Mouse (Mus musculus) cerebellum, adult 9-10 months (tissue): Measurements from ENCODE around the gene Tlx1.
A peak's percentile ranks its signal among the peaks of the same experiment; 100 is the strongest.

ENCODE experiments used
- DNase-seq: peaks from one replicate; pipeline ENCODE4 v3.0.0; 2022

Gene Tlx1

DNA sequence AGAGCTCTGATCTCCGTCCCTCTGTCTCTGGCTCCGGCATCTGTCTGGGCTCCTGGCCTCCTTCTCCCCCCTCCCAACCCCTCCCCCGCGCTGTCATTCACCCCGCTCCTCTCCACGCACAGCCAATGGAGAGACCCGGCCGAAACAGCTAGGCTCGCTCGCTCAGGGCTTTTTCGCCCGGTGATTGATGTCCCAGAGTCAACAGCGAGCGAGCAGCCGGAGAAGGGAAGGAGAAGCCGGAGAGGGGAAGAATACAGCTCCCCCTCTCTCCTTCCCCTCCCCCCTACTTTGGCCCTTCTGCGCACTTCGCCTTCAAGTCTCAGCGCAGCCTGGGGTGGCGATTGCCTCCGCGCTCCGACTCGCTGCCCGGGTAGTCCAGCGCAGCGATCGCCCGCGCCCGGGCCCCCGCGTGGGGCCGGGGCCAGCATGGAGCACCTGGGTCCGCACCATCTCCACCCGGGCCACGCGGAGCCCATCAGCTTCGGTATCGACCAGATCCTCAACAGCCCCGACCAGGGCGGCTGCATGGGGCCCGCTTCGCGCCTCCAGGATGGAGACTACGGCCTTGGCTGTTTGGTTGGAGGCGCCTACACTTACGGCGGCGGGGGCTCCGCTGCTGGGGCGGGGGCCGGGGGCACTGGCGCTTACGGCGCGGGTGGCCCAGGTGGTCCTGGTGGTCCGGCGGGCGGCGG is at the start of gene Tlx1:
Gene Tlx1 (plus strand): TSS at position 191 of the 692 bp plus-strand sequence.
- no peak for DNase-seq

DNA sequence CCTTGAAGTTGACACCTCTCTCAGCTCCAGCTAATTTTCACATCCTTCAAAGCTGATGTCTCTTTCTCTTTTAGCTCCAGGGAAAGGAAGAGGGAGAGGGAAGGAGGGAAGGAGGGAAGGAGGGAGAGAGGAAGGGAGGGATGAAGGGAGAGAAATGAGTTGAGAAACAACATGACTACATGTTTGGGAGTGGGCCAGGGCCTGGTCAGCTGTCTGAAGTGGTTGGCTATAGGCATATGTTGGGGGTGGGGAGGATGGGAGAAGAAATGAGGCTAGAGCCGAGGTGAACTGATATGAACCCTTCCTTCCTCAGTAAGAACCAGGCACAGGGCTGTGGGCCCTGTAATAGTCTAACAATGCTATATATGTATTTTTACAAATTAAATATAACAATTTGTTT is 44.9 kb upstream of the Tlx1 start:
- DNase-seq: no peak

DNA sequence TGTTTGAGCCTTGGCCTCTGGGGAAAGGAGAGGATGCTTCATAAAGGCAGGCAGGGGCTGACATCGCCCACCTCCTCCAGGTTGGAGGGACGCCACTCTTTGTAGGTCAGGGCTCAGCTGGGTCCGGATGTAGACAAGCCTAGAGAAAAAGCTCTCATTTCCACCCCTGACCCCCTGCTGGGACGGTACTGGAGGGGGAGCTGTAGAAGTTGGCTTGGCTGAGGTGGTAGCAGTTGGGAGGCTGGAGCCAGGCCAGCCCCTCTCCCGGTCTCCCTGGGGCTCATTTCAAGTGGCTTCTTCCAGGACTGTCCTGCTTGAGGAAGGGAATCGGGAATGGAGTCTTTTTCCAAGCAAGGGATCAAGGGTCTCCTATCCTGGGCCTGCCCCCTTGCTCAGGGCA is 43.8 kb upstream of the Tlx1 start:
- no peak for DNase-seq

DNA sequence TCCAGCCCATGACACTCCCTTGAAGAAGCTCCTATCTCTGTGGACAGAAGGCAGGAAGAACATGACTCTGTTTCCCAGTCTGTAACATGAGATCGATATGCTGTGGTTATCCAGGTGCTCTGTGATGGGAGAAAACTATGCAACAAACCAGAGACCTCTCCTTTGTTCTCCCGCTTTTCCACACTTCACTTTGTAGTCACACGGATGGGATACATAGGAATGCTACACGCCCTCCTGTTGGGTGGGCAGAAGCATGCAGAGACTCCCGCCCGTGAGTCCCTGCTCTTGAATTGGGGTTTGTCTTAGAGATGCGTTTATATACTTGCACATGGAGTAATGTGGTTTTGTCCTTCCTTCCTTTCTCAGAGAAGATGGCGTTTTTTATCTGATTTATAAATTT is 39.8 kb upstream of the Tlx1 start:
- no peak for DNase-seq

DNA sequence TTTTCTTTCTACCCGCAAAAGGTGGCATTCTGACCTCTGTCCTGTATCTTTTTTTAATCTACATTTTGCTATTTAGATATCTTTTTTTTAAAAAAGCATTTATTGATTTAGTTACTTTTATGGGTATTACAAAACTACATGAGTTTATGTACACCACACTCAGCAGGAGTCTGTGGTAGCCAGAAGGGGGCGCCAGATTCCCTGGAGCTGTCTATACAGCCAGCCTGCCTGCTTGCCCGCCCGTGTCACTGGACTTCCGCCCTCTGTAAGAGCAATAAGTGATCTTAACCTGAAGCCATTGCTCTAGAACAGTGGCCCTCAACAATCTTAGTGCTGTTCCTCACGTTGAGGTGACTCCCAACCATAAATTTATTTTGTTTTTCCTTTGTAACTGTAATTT is 38.0 kb upstream of the Tlx1 start:
- DNase-seq: no peak

DNA sequence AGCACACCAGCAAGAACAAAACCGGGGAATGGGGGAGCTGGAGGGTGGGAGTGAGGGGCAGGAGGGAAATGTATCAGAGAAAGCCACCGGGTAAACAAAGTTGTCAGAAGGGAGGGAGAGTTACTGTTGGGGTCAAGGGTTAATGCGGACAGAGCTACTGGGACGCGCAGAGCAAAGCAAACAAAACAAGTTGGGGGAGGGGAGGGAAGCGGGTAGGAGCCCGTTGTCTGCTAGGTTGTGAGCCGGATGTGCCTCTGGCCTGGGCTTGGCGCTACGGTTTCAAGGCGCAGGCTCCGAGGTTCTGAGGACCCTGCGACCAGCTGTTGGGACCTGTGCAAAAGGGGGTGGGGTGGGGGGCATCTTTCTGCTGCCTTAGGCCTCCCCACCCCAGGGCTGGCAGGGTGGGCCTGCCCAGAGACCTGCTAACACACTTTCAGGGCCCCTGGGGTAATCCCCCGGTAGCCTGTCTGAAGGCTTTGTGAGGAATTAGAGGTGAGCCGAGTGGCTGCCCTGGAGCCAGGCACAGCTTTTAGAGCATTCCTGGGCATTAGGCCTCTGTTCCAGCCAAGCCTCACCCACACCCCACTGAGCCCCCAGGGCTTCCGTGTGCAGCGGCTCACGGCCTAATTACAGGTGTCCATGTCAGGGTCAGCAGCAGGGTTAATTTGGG is 36.6 kb upstream of the Tlx1 start:
- DNase-seq: no peak

DNA sequence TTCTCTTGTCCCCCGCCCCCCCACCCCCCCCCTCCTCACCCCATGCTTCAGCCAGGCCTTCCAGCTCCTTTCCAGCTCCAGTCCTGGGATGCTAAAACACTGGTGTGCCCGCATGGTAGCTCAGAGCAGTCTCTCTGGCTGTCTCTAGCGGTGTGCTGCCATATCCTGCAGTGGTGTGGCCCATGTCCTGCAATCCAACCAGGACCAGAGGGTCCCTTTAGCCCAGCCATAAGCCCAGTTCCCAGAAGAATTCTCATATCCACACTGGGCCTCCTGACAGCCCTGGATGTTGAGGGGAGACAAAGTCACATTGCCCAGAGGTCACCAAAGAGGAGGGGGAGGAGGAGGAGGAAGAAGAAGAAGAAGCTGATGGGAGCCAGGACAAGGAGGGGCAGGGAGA is 35.7 kb upstream of the Tlx1 start:
- no peak for DNase-seq

DNA sequence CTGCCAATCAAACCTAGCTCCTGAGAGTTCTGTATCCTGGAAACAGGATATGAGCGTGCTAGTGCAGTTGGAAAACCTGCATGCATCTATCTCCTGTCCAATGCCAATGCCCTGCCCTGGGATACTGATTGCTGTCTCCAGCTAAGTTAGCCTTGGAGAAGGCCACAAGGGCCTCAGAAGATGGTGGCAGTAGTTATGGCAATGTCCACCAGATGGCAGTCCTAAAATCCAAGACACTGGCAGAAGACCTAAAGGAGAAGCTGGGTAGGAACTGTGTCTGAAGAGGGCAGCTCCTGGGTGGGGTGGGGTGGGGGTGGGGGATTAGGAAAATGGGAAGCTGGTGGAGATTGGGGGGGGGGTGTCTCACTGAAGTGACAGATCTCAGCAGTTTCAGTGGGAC is 33.7 kb upstream of the Tlx1 start:
- DNase-seq: peak; percentile 28

DNA sequence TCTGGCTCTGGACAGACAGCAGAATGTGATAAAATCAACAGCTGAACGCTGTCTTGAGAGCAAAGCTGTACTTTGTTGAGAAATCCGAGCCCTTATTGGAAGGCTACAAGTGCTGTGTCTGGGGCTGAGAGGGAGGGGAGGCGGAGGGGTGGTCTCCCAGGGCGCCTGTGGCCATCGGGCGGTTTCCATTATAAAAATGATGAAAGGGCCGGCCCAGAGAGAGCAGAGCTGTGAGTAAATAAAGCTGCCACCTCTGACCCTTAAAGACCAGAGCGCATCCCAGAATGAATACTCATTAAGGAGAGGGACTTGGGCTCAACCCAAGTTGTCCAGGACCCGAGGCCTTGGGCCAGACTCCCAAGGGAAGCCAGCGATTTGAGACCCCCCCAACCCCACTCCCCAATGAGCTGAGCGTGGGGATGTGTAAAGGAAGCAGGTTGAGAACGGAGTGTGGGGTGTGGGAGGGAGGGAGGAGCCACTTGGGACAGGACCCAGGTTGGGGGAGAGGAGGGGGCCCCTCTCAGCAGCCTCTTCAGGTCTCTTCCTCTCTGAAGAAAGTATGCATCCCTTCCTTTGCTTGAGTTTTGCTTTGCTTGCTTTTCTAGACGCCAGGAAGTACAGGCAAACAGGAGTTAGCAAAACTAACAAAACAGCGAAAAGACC is 18.4 kb upstream of the Tlx1 start:
- DNase-seq: no peak

DNA sequence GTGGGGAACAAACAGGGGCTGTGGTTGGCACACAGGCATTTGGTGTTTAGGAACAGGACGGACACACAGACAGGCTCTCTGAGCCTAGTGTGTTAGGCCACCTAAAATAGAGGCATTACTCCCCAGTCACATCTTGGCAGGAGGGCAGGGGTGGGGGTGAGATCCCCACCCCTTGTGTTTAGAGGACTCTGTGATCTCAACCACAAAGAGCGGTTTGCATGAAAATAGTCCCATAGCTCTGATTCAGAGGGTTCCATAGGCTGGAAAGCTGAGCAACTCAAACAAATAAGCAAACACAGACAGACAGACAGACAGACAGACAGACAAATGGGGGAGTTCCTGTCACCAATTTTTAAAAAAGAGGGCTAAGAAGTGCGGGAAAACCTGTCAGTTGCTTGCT is 7.9 kb upstream of the Tlx1 start:
- no peak for DNase-seq

DNA sequence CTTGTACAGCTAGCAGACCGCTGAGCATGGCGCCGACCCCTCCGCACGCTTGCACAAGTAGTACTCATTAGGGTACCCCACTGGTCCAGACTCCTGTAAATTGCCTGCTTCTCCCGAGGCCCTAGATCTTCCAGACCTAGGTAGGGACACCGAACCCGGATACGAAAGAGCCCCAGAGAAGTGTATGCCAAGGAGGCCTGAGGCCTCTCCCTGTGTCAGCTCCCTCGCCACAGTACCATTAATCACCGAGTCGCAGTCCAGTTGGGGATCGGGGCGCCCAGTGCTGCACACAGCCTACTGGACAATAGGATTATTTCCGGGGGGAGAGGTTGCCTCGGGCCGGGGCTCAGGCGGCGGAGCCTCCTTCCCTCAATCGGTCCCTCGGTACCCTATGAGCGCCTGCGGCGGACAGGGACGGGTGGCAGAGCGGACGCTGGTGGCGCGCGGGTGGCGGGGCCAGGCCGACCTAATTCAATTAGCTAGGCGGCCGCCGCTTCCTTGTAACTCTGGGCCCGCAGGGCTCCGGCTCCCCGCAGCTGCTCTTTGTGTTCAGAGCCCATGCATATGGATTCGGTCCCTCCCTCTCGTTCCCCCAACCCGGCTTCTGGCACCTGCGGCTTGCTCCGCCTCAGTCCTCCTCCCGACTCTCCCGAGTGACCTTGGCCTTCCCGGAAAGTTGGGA is 7.1 kb upstream of the Tlx1 start:
- no peak for DNase-seq

DNA sequence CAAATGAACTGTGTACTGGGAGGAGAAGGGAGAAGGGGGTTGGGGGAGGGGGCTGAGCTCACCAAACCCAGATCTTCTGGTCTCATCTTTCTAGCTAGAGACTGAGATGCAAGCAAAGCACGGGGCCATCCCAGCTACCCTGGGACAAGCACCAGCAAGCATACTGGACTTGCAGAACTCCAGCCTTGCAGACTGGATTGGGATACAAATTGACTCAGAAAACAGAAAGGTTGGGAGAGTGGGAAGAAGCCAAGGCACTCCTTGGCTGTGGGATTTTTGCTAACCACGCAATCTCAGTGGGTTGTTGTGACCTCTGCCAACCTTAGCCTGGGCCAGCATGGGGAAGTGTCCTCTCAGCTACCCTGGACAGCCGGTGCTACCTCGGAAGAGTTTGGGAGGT is 3.4 kb upstream of the Tlx1 start:
- DNase-seq: no peak

DNA sequence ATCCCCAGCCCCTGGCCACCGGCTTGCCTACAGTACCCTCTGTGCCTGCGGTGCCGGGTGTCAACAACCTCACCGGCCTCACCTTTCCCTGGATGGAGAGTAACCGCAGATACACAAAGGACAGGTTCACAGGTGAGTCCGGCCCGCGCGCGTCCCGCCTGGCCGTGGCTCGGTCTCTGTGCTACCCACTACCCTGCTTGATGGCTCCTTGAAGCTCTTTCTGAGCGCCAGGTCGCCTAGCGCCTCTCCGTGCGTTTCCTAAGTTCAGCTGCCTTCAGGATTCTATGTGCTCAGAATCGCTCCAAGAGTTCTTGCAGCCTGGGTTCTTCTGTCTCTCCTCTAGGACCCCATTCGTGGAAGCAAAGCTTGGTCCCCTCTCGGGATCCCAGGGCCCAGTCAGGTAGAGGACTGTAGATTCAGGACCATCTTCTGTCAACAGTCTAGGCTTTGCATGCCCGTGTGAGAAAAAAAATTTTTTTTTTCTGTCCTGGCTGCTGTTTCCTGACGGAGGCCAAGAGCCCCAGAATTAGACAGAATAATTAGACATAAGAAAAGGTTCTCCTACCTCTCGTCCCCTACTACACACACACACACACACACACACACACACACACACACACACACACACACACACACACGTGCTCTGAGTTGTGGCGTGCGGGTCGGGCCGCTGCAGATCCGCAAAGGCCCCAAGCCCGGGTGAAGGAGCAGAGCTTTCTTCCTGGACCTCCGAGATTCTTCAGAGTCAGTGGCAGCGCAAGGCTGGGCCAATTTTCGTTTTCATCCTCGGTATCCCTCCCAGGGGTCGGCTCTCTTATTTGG is 1.1 kb downstream of the Tlx1 start:
- DNase-seq: no peak

DNA sequence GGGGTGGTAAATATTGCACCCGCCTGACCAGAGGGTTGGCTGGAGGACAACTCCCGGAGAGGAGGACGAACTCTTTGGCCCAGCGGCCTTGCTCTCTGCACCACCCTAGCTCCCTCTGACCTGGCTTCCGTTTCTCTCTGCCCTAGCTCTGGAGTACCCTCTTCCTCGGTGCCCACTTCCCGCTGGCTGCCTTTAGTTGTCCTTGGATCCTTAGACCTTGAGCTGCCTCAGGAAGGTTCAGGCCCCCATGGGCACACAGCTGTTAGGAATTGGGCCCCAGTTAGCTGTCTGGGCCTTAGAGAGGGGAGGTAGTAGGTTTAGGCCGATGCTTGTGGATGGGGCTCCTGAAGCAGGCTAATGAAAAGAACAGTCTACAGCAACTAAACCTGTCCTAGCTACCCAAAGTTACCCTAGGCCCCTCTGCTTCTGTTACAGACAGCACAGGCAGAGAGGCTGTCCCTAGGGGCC is 1.7 kb downstream of the Tlx1 start:
- DNase-seq: no peak

DNA sequence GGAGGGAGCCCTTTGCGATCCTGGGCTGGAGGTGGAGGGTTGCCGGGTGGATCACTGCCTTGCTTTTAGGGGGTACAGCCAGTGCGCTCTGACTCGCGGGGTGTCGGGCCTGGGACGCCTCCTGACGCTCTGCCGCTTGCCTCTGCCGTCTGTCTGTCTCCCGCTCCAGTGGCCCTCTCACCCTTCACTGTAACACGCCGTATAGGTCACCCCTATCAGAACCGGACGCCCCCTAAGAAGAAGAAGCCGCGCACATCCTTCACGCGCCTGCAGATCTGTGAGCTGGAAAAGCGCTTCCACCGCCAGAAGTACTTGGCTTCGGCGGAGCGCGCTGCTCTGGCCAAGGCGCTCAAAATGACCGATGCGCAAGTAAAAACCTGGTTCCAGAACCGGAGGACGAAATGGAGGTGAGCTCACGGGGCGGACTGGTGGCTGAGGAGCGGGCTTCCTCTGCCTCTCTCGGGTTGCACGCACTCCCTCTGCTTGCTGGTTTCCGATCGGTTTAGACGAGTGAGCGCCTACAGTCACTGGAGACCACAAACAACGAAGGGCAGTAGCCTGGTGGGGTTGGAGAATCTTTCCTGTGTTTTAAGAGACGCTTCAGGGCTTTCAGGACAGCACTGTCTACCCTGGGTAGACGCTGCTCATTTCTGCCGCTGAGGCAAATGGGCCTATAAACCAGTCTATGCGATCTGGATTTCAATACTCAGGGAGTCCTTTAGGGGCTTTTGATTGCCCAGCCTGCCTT is 3.0 kb downstream of the Tlx1 start:
- no peak for DNase-seq

DNA sequence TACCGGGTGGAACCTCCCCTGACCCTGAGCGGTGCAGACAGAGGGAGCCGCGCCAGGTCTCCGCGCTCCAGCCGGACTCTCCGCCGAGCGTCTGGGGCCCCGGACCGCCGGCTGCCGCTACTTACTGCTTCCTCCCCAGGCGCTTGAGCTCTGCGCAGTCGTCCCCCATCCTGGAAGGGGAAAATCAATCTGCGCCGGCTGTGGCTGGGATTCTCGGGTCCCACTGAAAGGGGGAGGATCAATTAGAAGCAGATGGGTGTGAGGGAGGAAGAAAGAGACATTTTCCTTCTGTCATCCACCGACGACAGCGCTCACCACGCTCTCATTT is 3.5 kb downstream of the Tlx1 start:
- no peak for DNase-seq

DNA sequence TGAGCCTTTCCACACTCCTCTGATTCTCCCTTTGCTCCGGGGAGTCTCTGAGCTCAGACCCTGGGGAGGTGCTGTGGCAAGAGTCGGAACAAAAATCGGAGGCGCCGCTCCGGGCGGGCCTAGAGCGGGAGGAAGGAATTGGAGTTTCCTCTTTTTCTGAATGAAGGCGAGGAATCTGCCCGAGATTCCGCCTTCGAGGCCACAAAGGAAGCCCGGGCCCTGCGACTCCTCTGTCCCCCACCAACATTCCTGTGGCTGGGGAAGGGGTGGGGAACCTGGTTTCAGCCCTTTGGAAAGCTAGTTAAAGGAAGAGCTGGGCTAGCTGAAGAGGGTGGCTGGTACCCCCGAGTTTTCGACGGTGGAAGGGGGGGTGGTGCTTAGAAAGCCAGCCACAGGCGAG is 4.0 kb downstream of the Tlx1 start:
- no peak for DNase-seq

DNA sequence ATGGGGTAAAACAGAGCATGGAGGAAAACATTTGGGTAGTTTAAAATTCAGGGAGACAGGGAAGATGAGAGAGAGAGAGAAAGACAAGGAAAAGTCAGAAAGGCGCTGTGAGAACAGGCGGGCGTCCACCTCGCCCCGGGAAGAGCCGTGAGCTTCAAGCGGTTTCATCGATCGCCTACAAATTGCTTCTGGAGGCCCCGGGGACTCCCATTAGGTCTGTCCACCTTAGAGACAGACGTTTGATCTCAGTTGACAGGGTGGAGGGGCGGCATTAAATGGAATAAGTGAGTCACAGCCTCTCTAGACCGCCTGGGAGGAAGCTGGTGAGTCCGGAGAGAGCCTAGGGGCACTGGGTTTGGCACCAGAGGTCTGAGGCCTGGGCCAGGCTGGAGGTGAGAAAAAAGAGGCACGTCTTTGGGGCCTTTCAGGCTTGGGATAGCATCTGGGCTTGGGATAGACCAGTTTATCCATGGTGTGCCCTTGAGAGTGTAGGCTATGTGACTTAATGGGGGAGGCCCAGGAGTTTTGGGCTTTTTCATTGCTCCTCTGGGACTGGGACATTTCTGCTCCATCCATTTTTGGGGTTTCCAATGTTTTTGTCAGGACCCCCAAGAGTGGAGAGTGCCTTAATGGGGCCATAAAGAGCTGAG is 4.8 kb downstream of the Tlx1 start:
- DNase-seq: no peak

DNA sequence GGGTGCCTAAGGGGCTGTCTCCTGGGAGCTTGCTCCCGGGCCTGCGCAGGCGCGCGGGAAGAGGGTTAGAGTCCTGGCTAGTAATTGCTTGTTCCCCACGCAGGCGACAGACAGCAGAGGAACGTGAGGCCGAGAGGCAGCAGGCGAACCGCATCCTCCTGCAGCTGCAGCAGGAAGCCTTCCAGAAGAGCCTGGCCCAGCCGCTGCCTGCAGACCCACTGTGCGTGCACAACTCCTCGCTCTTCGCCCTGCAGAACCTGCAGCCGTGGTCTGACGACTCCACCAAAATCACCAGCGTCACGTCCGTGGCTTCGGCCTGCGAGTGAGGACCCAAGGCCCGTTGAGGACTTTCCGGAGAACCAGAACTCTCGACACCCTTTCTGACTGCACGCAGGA is 5.3 kb downstream of the Tlx1 start:
- DNase-seq: no peak

DNA sequence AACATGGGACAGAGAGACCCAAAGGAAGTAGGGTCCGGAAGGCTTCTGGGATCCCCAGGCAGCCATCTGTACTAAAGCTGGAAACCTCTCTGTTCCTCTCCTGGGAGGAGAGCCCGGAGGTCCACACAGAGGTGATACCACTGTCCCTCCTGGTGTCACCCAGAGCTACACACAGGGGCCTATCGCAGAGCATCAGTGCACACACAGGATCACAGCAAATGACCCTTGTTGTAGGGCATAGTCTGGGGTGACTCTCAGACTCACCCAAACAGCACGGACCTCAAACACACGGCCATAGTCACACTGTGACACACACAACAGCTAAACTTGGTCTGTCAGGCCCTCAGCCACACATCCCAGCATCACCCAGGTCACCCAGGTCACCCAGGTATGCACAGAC is 5.9 kb downstream of the Tlx1 start:
- DNase-seq: no peak

DNA sequence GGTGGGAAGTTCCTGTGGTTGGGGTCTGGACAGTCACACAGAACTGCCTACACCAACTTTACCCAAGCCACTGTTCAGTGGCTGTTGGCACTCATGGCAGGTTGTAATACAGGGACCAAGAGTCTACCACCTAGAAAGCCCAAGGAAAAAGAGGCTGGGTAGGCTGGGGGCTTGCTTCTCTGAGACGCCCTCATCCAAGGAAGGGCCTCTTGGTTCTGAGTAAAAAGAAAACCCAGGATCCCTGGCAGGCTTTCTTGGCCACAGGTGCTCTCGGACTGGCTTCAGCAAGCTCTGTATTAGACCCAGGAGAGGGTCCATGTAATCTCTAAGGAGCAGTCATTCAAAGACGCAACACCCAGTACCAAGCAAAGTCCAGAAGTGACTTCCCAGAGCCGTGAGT is 7.7 kb downstream of the Tlx1 start:
- no peak for DNase-seq

DNA sequence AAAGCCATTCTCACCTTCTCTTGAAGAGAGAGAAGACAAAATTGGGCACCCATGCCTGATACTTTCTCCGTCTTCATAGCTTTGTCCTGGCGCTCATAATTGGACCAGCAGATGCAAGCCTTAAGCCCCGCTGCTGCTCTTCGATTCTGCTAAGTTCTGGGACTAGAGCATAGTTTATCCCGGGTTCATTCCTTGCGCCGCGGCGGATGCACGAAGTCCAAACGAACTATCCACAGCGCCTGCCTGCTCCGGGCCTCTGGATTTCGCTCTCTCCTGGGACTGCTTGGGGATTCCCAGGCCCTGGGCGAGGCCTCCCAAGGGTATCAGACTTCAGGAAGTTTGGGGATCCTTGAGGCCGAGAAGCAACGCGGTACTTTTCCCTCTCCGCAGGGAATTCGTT is 8.4 kb downstream of the Tlx1 start:
- DNase-seq: no peak
